Comparison of ENCODE assay signal across 8 mouse cellular contexts in the genomic region with DNA sequence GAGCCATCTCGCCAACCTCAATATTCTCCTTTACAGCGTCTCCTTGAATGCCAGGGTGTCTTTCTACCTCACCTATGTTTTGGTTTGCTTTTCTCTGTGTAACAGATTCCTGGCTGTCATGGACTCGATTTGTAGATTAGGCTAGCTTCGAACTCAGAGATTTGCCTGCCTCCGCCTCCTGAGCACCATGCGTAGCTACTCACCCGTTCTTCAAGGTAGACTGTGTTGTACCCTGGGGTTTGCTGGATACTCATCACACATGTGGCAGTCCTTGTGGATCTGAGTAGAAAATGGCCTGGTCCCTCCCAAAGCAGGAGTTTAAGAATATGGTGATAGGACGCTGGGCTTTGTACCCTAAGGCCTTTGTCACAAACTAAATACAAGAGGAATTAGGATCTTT. TPM values are rescaled to one million over a fixed set of nuclear protein-coding genes. Genes with fewer than 3 reads are reported as not detected.
DNase-seq lines count a peak whose midpoint lies in the region; ATAC-seq lines count a peak whose summit lies in the region.

No protein-coding gene starts in this region.

- peak overlapping the region; percentile 60 for H3K27ac ChIP-seq in lung, embryonic 16.5 days (ENCODE audit: low read length)
- H3K27ac ChIP-seq in embryonic facial prominence, embryonic 11.5 days (replicated peaks; ENCODE audit: low read depth, low read length), result no peak overlapping the region
- H3K27ac ChIP-seq in intestine, embryonic 14.5 days (ENCODE audit: low read depth), result peak overlapping the region; percentile 74
- H3K27ac ChIP-seq in neural tube, embryonic 13.5 days (replicated peaks), result peak overlapping the region; percentile 81

- H3K36me3 ChIP-seq in lung, embryonic 16.5 days (ENCODE audit: control insufficient read depth, insufficient read depth, low read length), result peaks cover 27% of the 10 kb centered on the region
- H3K36me3 ChIP-seq in embryonic facial prominence, embryonic 11.5 days (replicated peaks; ENCODE audit: control insufficient read depth, insufficient read depth, low read depth, low read length), result no peaks in the 10 kb centered on the region
- peaks cover 39% of the 10 kb centered on the region for H3K36me3 ChIP-seq in intestine, embryonic 14.5 days (ENCODE audit: control insufficient read depth, insufficient read depth, low read length)
- H3K36me3 ChIP-seq in neural tube, embryonic 13.5 days, result peaks cover 30% of the 10 kb centered on the region

- H3K4me3 ChIP-seq in lung, embryonic 16.5 days (ENCODE audit: low read length), result peak overlapping the region; percentile 96
- peak overlapping the region; percentile 91 for H3K4me3 ChIP-seq in embryonic facial prominence, embryonic 11.5 days (ENCODE audit: low read depth, low read length)
- H3K4me3 ChIP-seq in intestine, embryonic 14.5 days (ENCODE audit: low read depth, low read length), result peak overlapping the region; percentile 90
- H3K4me3 ChIP-seq in neural tube, embryonic 13.5 days, result peak overlapping the region; percentile 91

- peak overlapping the region; percentile 65 for H3K9ac ChIP-seq in lung, embryonic 16.5 days (ENCODE audit: low read length)
- peak overlapping the region; percentile 67 for H3K9ac ChIP-seq in embryonic facial prominence, embryonic 11.5 days (replicated peaks; ENCODE audit: low read length)
- H3K9ac ChIP-seq in intestine, embryonic 14.5 days (ENCODE audit: low read length), result peak overlapping the region; percentile 68
- peak overlapping the region; percentile 80 for H3K9ac ChIP-seq in neural tube, embryonic 13.5 days

- DNase-seq in lung, postnatal 10 days, result no peak
- DNase-seq in embryonic facial prominence, embryonic 11.5 days (ENCODE audit: low spot score), result peak; percentile 9
- DNase-seq in intestine, embryonic 14.5 days (ENCODE audit: low spot score), result peak; percentile 52
- DNase-seq in gastrocnemius, postnatal 36 days, result no peak
- DNase-seq in MN1 (ENCODE audit: low spot score), result no peak
- DNase-seq in testis, postnatal 14 days (ENCODE audit: low spot score), result no peak

- intact Hi-C loops in gastrocnemius, postnatal 36 days (cut with DNase I), result no loop called here

- H3K4me2 ChIP-seq in lung, embryonic 16.5 days (ENCODE audit: low read depth, low read length), result peak overlapping the region; percentile 75
- peak overlapping the region; percentile 63 for H3K4me2 ChIP-seq in embryonic facial prominence, embryonic 11.5 days (ENCODE audit: low read depth, low read length)
- H3K4me2 ChIP-seq in intestine, embryonic 14.5 days (ENCODE audit: low read length), result peak overlapping the region; percentile 68
- H3K4me2 ChIP-seq in neural tube, embryonic 13.5 days, result peak overlapping the region; percentile 80

- H3K27me3 ChIP-seq in lung, embryonic 16.5 days (ENCODE audit: control insufficient read depth, insufficient read depth, low read depth, low read length), result no peaks in the 10 kb centered on the region
- H3K27me3 ChIP-seq in embryonic facial prominence, embryonic 11.5 days (ENCODE audit: control insufficient read depth, insufficient read depth, low read length), result no peaks in the 10 kb centered on the region
- H3K27me3 ChIP-seq in intestine, embryonic 14.5 days (replicated peaks; ENCODE audit: control insufficient read depth, insufficient read depth, low read length), result no peaks in the 10 kb centered on the region
- H3K27me3 ChIP-seq in neural tube, embryonic 13.5 days, result no peaks in the 10 kb centered on the region

- peaks cover 22% of the 10 kb centered on the region for H3K4me1 ChIP-seq in lung, embryonic 16.5 days (replicated peaks; ENCODE audit: control insufficient read depth, insufficient read depth, low read length)
- peaks cover 4% of the 10 kb centered on the region; the same call in 1 of the 2 replicates for H3K4me1 ChIP-seq in embryonic facial prominence, embryonic 11.5 days (ENCODE audit: control insufficient read depth, insufficient read depth, low read length)
- peaks cover 19% of the 10 kb centered on the region for H3K4me1 ChIP-seq in intestine, embryonic 14.5 days (replicated peaks; ENCODE audit: control insufficient read depth, insufficient read depth, low read length)
- peaks cover 40% of the 10 kb centered on the region for H3K4me1 ChIP-seq in neural tube, embryonic 13.5 days (replicated peaks)

- no peak for ATAC-seq in lung, embryonic 16.5 days (ENCODE audit: low read depth)
- no peak for ATAC-seq in embryonic facial prominence, embryonic 11.5 days (replicated peaks; ENCODE audit: insufficient number of reproducible peaks, low FRiP score, low TSS enrichment, low read depth)
- ATAC-seq in intestine, embryonic 14.5 days (replicated peaks; ENCODE audit: low FRiP score, low TSS enrichment, low read depth), result no peak
- ATAC-seq in neural tube, embryonic 13.5 days (ENCODE audit: low read depth), result no peak

- WGBS in lung, embryonic 16.5 days, result 9% methylated on average over 8 of the region's 8 CpGs
- 17% methylated on average over 8 of the region's 8 CpGs for WGBS in embryonic facial prominence, embryonic 11.5 days
- 13% methylated on average over 8 of the region's 8 CpGs for WGBS in intestine, embryonic 14.5 days
- 13% methylated on average over 8 of the region's 8 CpGs for WGBS in neural tube, embryonic 13.5 days

- H3K9me3 ChIP-seq in lung, embryonic 16.5 days (ENCODE audit: control insufficient read depth, low read length), result no peaks in the 10 kb centered on the region
- no peaks in the 10 kb centered on the region for H3K9me3 ChIP-seq in embryonic facial prominence, embryonic 11.5 days (replicated peaks; ENCODE audit: control insufficient read depth, low read length)
- H3K9me3 ChIP-seq in intestine, embryonic 14.5 days (ENCODE audit: control insufficient read depth, low read length), result no peaks in the 10 kb centered on the region
- no peaks in the 10 kb centered on the region for H3K9me3 ChIP-seq in neural tube, embryonic 13.5 days

RNA-seq across cellular contexts. Expression of a gene that starts 1.0 kb away (rescaled TPM):
- polyA plus RNA-seq in lung, embryonic 16.5 days (2015; fragmentation: Nextera tagmentation; extraction: Ambion mirVana), result 7.5 and 7.6 TPM in 2 replicates
- 13.2 and 13.3 TPM in 2 replicates for polyA plus RNA-seq in embryonic facial prominence, embryonic 11.5 days (2014; fragmentation: Nextera tagmentation; extraction: Ambion mirVana)
- polyA plus RNA-seq in intestine, embryonic 14.5 days (2014; fragmentation: Nextera tagmentation; extraction: Ambion mirVana), result 11.2 and 13.5 TPM in 2 replicates
- 14.2 and 14.3 TPM in 2 replicates for polyA plus RNA-seq in neural tube, embryonic 13.5 days (2015; fragmentation: Nextera tagmentation; extraction: Ambion mirVana)
- total RNA-seq in gastrocnemius, postnatal 36 days (2021), result 10 to 100 TPM; 39.4 to 43.2 TPM

RNA-seq across cellular contexts. Expression of a gene that starts 18.4 kb away (rescaled TPM):
- polyA plus RNA-seq in lung, embryonic 16.5 days (2015; fragmentation: Nextera tagmentation; extraction: Ambion mirVana), result 55.8 and 68.3 TPM in 2 replicates
- polyA plus RNA-seq in embryonic facial prominence, embryonic 11.5 days (2014; fragmentation: Nextera tagmentation; extraction: Ambion mirVana), result 55.7 and 63.4 TPM in 2 replicates
- polyA plus RNA-seq in intestine, embryonic 14.5 days (2014; fragmentation: Nextera tagmentation; extraction: Ambion mirVana), result 64.0 and 64.3 TPM in 2 replicates
- polyA plus RNA-seq in neural tube, embryonic 13.5 days (2015; fragmentation: Nextera tagmentation; extraction: Ambion mirVana), result 53.6 and 58.2 TPM in 2 replicates
- total RNA-seq in gastrocnemius, postnatal 36 days (2021), result 10 to 100 TPM; 19.9 to 24.8 TPM

RNA-seq across cellular contexts. Expression of a gene that starts 49.7 kb away (rescaled TPM):
- polyA plus RNA-seq in lung, embryonic 16.5 days (2015; fragmentation: Nextera tagmentation; extraction: Ambion mirVana), result 16.9 and 17.3 TPM in 2 replicates
- 12.2 and 12.3 TPM in 2 replicates for polyA plus RNA-seq in embryonic facial prominence, embryonic 11.5 days (2014; fragmentation: Nextera tagmentation; extraction: Ambion mirVana)
- 13.3 and 15.4 TPM in 2 replicates for polyA plus RNA-seq in intestine, embryonic 14.5 days (2014; fragmentation: Nextera tagmentation; extraction: Ambion mirVana)
- polyA plus RNA-seq in neural tube, embryonic 13.5 days (2015; fragmentation: Nextera tagmentation; extraction: Ambion mirVana), result 16.4 and 17.2 TPM in 2 replicates
- total RNA-seq in gastrocnemius, postnatal 36 days (2021), result 1 to 10 TPM; 2.7 to 3.4 TPM

RNA-seq across cellular contexts. Expression of a gene that starts 49.7 kb away (rescaled TPM):
- 1.8 and 2.1 TPM in 2 replicates for polyA plus RNA-seq in lung, embryonic 16.5 days (2015; fragmentation: Nextera tagmentation; extraction: Ambion mirVana)
- 1.2 and 1.6 TPM in 2 replicates for polyA plus RNA-seq in embryonic facial prominence, embryonic 11.5 days (2014; fragmentation: Nextera tagmentation; extraction: Ambion mirVana)
- polyA plus RNA-seq in intestine, embryonic 14.5 days (2014; fragmentation: Nextera tagmentation; extraction: Ambion mirVana), result 1.7 and 1.9 TPM in 2 replicates
- 0.63 and 1.3 TPM in 2 replicates for polyA plus RNA-seq in neural tube, embryonic 13.5 days (2015; fragmentation: Nextera tagmentation; extraction: Ambion mirVana)
- 1 to 10 TPM; 2.9 to 3.3 TPM for total RNA-seq in gastrocnemius, postnatal 36 days (2021)

RNA-seq across cellular contexts. Expression of a gene that starts 54.7 kb away (rescaled TPM):
- 15.6 and 16.2 TPM in 2 replicates for polyA plus RNA-seq in lung, embryonic 16.5 days (2015; fragmentation: Nextera tagmentation; extraction: Ambion mirVana)
- 12.1 and 14.1 TPM in 2 replicates for polyA plus RNA-seq in embryonic facial prominence, embryonic 11.5 days (2014; fragmentation: Nextera tagmentation; extraction: Ambion mirVana)
- polyA plus RNA-seq in intestine, embryonic 14.5 days (2014; fragmentation: Nextera tagmentation; extraction: Ambion mirVana), result 13.9 and 14.9 TPM in 2 replicates
- polyA plus RNA-seq in neural tube, embryonic 13.5 days (2015; fragmentation: Nextera tagmentation; extraction: Ambion mirVana), result 13.1 and 14.3 TPM in 2 replicates
- total RNA-seq in gastrocnemius, postnatal 36 days (2021), result 1 to 10 TPM; 8.2 to 8.3 TPM

Comparison
In these comparisons a context has a peak if more than half of its experiments do, and no peak if none do; other contexts are left out.
1. DNase-seq: peak in embryonic facial prominence, embryonic 11.5 days (single experiment) and intestine, embryonic 14.5 days (single experiment); none in lung, postnatal 10 days (single experiment), gastrocnemius, postnatal 36 days (0 of 2), MN1 (single experiment) and testis, postnatal 14 days (single experiment).
2. Peak in every context shown above with its lines, with median percentiles within 50 percentile points of each other: H3K4me2 ChIP-seq, H3K4me3 ChIP-seq and H3K9ac ChIP-seq.